Mouse (Mus musculus): ENCODE results near the gene Nt5dc3.
A peak's percentile ranks its signal among the peaks of the same experiment; 100 is the strongest.

The Nt5dc3 gene

DNA sequence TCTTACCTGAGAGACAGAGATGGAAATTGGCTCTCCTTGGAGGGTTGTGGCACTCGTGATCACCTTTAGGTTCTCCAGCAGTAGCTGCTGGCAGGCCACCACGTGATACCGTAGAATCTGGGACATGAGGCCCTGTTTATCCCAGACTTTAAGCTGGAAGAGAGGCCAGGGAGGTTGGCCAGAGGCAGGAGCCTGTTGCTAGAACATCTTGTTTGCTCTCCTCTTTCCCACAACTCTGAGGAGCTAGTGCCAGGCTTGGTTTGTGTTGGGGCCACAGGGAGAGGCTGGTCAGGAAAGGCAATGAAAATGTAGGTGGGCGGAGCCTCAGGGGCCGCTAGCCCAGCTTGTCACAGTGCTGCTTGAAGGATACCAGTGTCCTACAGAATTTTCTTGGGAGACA, 93.8 kb downstream of the Nt5dc3 start:
- DNase-seq (ENCODE audit: low read depth, low spot score) = peak; percentile 62

DNA sequence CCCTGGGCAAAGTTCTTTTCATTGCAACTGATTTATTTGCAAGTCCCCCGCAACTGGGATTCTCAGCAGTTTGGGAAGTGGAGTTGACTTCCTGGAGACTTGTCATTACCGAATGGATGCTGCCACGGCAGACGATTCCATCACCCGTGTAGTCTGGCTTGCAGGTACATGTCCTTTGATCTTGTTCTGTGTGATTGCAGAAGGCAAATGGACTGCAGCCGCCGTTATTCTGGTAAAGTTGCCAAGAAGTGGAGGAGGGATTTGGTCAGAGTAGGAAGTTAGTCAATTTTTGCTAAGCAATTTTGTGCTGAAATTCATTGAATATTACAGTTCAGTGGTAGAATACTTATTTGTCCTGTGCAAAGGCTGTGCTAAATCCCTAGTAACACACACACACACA, 99.9 kb downstream of the Nt5dc3 start:
- DNase-seq (ENCODE audit: low read depth, low spot score) = no peak

DNA sequence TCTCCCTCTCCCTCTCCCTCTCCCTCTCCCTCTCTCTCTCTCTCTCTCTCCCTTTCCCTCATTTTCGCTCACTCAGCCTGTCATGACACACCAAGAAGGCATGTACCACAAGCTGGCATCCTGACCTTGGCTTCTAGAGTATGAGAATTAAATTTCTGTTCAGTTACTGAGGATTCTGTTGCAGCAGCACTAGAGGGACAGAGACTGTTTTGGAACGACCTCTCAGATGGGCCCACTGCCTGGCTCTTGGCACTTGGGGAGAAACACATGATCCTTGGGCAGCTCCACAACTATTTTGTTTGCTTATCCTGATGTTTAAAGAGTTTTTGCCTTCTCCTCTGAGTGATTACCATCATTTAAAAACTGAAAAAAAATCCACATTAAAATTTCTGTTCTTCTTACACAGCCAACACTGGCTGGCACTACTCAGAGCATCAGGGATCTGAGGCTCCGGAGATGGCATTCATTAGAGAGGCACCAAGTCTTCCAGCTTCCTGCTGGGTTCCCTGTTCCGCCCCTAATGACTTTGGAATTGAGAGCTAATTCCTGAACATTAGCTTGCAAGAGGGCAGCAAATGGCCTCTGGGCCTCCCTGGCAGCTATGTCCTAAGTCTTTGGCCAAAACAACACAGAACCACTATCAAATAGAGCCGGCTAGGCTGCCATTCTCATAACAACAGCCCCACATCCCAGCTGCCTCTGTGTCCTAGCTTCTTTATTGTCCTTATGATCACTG, 101.4 kb downstream of the Nt5dc3 start:
- peak; percentile 82 for DNase-seq (ENCODE audit: low read depth, low spot score)

DNA sequence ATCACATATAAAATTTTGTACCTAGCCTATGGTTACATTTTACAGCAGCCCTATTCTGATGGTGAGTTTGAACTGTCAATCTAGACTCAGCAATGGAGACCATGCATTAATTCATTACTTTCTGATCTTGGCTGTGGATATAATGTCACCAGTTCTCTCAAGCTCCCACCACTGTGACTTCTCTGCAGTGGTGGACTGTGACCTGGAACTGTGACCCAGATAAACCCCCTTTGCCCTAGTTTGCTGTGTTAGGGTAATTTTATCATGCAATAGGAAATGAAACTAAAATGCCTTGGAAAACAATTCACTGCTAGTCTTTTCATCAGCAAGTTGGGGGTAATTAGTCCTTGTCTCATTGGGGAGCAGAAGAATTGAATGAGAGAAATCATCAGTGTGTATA, 102.6 kb downstream of the Nt5dc3 start:
- no peak for DNase-seq (ENCODE audit: low read depth, low spot score)

DNA sequence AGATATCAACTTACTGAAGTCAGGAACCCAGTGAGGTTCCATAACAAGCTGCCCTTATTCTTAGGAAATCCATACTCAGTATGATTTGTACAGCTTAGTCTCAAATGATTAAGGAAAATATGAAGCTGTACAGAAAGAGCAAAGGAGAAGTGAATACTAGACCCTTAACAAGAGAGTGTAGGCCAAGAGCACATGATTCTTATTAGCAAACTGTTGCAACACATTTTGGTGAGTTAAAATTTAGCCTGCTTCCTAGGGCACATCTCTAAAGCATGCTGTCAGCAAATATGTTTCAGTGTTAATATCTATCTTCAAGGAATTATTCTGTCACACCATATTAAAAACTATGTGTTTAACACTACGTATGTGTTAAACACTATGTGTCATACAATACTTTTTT, 107.6 kb downstream of the Nt5dc3 start:
- DNase-seq (ENCODE audit: low read depth, low spot score) = no peak
